Mouse (Mus musculus) lung, adult 2 months (tissue): ENCODE data around the gene Bcas1. TPM values are rescaled to one million over a fixed set of nuclear protein-coding genes. Genes with fewer than 3 reads are reported as not detected.

Experiments used
- DNase-seq: peaks from one replicate; pipeline ENCODE4 v3.0.0; 2022
- H3K4me1 ChIP-seq: fragments of 200-500 bp; 2 replicates; pipeline ENCODE4 v1.6.1; 2011; ENCODE audit warnings: low read length; ENCODE audit not compliant: control insufficient read depth, insufficient read depth
- H3K4me3 ChIP-seq: fragments of 200-500 bp; replicated peaks from 2 replicates; pipeline ENCODE3; 2011; ENCODE audit warnings: low read depth, mild to moderate bottlenecking, control low read depth, low read length; ENCODE audit errors: extremely low read depth
- CTCF ChIP-seq: fragments of 200-500 bp; IDR thresholded peaks from 2 replicates; pipeline ENCODE4 v1.5.1; 2011; ENCODE audit warnings: mild to moderate bottlenecking, low read length, control low read depth; ENCODE audit not compliant: insufficient read depth
- POLR2A ChIP-seq: fragments of 200-500 bp; IDR thresholded peaks from 2 replicates; pipeline ENCODE4 v1.6.1; 2011; ENCODE audit warnings: low read depth, mild to moderate bottlenecking, control low read depth, low read length, borderline replicate concordance; ENCODE audit errors: extremely low read depth
- WGBS: fragments of 180-500 bp; shearing (Covaris S2); methylation state at CpG from one replicate; pipeline ENCODE4 v1.1.7; 2018; 5-methylcytosine and 5-hydroxymethylcytosine counted together
- polyA plus RNA-seq: library from polyadenylated mRNA; depleted of rRNA; stranded (reverse); fragments of >200 nt; gene quantifications from 2 replicates; pipeline ENCODE4 v1.2.3, GENCODE M21; 2012

Gene Bcas1
- polyA plus RNA-seq, 1 experiment: 2.2 TPM

GRCm38 (mm10) chr2:170321579-170321978, 106.1 kb downstream of the Bcas1 start:
- WGBS: 53% methylated on average over 5 of the region's 5 CpGs
- DNase-seq: no peak
- no peak overlapping the region for H3K4me3 ChIP-seq
- peaks cover 4% of the 10 kb centered on the region for H3K4me1 ChIP-seq
- TF ChIP-seq CTCF: no peak
- no peak for TF ChIP-seq POLR2A

GRCm38 (mm10) chr2:170319533-170320463, 107.8 kb downstream of the Bcas1 start:
- H3K4me1 ChIP-seq: peaks cover 4% of the 10 kb centered on the region
- peak overlapping the region; percentile 42 for H3K4me3 ChIP-seq
- no peak for DNase-seq
- TF ChIP-seq POLR2A (no peak), CTCF (no peak)
- WGBS: 18% methylated on average over 19 of the region's 20 CpGs

- WGBS: 12% methylated on average over 25 of the region's 25 CpGs
- peak overlapping the region; percentile 19 for H3K4me3 ChIP-seq
- DNase-seq: peak; percentile 76
- TF ChIP-seq POLR2A: peak; percentile 53; the same call in 1 of the 2 replicates
- TF ChIP-seq CTCF: peak; percentile 82
- H3K4me1 ChIP-seq: peaks cover 4% of the 10 kb centered on the region
Measured at GRCm38 (mm10) chr2:170318713-170319532, 108.7 kb downstream of the Bcas1 start.

GRCm38 (mm10) chr2:170316774-170317173, 110.9 kb downstream of the Bcas1 start:
- Histone ChIP-seq H3K4me3 (no peak overlapping the region), H3K4me1 (peaks cover 4% of the 10 kb centered on the region)
- WGBS: 83% methylated on average over 4 of the region's 4 CpGs
- DNase-seq: no peak
- TF ChIP-seq POLR2A (no peak), CTCF (no peak)

- Histone ChIP-seq H3K4me3 (no peak overlapping the region), H3K4me1 (peaks cover 4% of the 10 kb centered on the region)
- no peak for TF ChIP-seq POLR2A
- no peak for TF ChIP-seq CTCF
- WGBS: 86% methylated on average over 8 of the region's 8 CpGs
- no peak for DNase-seq
Measured at GRCm38 (mm10) chr2:170316344-170316743, 111.3 kb downstream of the Bcas1 start.

- TF ChIP-seq CTCF (no peak), POLR2A (no peak)
- Histone ChIP-seq H3K4me1 (peaks cover 7% of the 10 kb centered on the region; the same call in 1 of the 2 replicates), H3K4me3 (no peak overlapping the region)
- DNase-seq: no peak
- WGBS: 59% methylated on average over 6 of the region's 6 CpGs
Measured at GRCm38 (mm10) chr2:170310988-170311359, 116.7 kb downstream of the Bcas1 start.

- WGBS: 77% methylated on average over 13 of the region's 13 CpGs
- TF ChIP-seq CTCF: no peak
- no peak for TF ChIP-seq POLR2A
- no peak overlapping the region for H3K4me3 ChIP-seq
- peaks cover 7% of the 10 kb centered on the region; the same call in 1 of the 2 replicates for H3K4me1 ChIP-seq
- no peak for DNase-seq
Measured at GRCm38 (mm10) chr2:170310310-170310987, 117.2 kb downstream of the Bcas1 start.

GRCm38 (mm10) chr2:170308966-170309365, 118.7 kb downstream of the Bcas1 start:
- no peak for DNase-seq
- WGBS: 66% methylated on average over 9 of the region's 9 CpGs
- Histone ChIP-seq H3K4me3 (no peak overlapping the region), H3K4me1 (peaks cover 7% of the 10 kb centered on the region; the same call in 1 of the 2 replicates)
- TF ChIP-seq POLR2A (no peak), CTCF (no peak)
